Mouse (Mus musculus) CH12.LX (cell line): Measurements from ENCODE around the gene Dnajc2. TPM values are rescaled to one million over a fixed set of nuclear protein-coding genes. Genes with fewer than 3 reads are reported as not detected.
A peak's percentile ranks its signal among the peaks of the same experiment; 100 is the strongest.

Experiments used
- DNase-seq: peaks from one replicate; pipeline ENCODE4 v3.0.0-alpha.2; 2013; ENCODE audit errors: extremely low read depth
- H3K27ac ChIP-seq: 2 replicates; pipeline ENCODE4 v1.5.1; 2012; ENCODE audit warnings: low read depth, mild to moderate bottlenecking, control low read depth, moderate library complexity; ENCODE audit not compliant: insufficient read depth
- H3K27me3 ChIP-seq: replicated peaks from 2 replicates; pipeline ENCODE3; 2012; ENCODE audit warnings: inconsistent platforms
- H3K36me3 ChIP-seq, 2 experiments: replicated peaks in 1 of 2; 2 replicates each; pipeline versions ENCODE3 to v1.6.1; 2012; ENCODE audit warnings: inconsistent platforms in 1 of 2, low read length in 1 of 2, mild to moderate bottlenecking in 1 of 2, mixed read lengths in 1 of 2, moderate library complexity in 1 of 2; ENCODE audit not compliant: control insufficient read depth in 1 of 2, insufficient read depth in 1 of 2
- H3K4me1 ChIP-seq, 2 experiments: 2 replicates each; pipeline ENCODE4 v1.6.1; 2012; ENCODE audit warnings: inconsistent platforms in 1 of 2, moderate library complexity in 1 of 2; ENCODE audit not compliant: insufficient read depth in 2 of 2, control insufficient read depth in 1 of 2
- H3K4me2 ChIP-seq: 2 replicates; pipeline ENCODE4 v1.6.1; 2012; ENCODE audit warnings: low read depth, mild to moderate bottlenecking, control low read depth; ENCODE audit not compliant: poor library complexity, insufficient read depth, severe bottlenecking
- H3K4me3 ChIP-seq, 3 experiments: fragments of 150-350 bp in 1 of 3; sonication (generic) in 1 of 3; replicated peaks in 1 of 3; 2 replicates each; pipeline versions ENCODE3 to v1.5.1; 2011 to 2012; ENCODE audit warnings: low read depth in 2 of 3, low read length in 2 of 3, mild to moderate bottlenecking in 2 of 3, moderate library complexity in 2 of 3, control low read depth in 1 of 3, improper control_type of control experiment in 1 of 3, inconsistent platforms in 1 of 3, mixed read lengths in 1 of 3; ENCODE audit not compliant: poor library complexity in 1 of 3
- H3K79me2 ChIP-seq: replicated peaks from 2 replicates; pipeline ENCODE4 v1.6.1; 2012; ENCODE audit warnings: mild to moderate bottlenecking, moderate library complexity; ENCODE audit not compliant: control insufficient read depth, poor library complexity, insufficient read depth, severe bottlenecking; ENCODE audit errors: extremely low read depth
- H3K9ac ChIP-seq: 2 replicates; pipeline ENCODE4 v1.6.1; 2012; ENCODE audit warnings: low read depth, mild to moderate bottlenecking, control low read depth, moderate library complexity; ENCODE audit not compliant: insufficient read depth
- H3K9me3 ChIP-seq: replicated peaks from 2 replicates; pipeline ENCODE3; 2012; ENCODE audit warnings: low read length, inconsistent platforms, mixed read lengths
- BHLHE40 ChIP-seq: IDR thresholded peaks from 2 replicates; pipeline ENCODE4 v1.6.1; 2011; ENCODE audit warnings: mild to moderate bottlenecking, low read depth, low read length, improper control_type of control experiment
- CHD2 ChIP-seq: IDR thresholded peaks from 2 replicates; pipeline ENCODE4 v1.6.1; 2011; ENCODE audit warnings: low read length, improper control_type of control experiment
- IRF4 ChIP-seq: IDR thresholded peaks from 2 replicates; pipeline ENCODE4 v1.6.1; 2014; ENCODE audit warnings: low read depth, mild to moderate bottlenecking, inconsistent platforms, low read length, improper control_type of control experiment
- KAT2A ChIP-seq: IDR thresholded peaks from 2 replicates; pipeline ENCODE4 v1.6.1; 2012; ENCODE audit warnings: low read length, improper control_type of control experiment, inconsistent platforms; ENCODE audit not compliant: insufficient replicate concordance
- MAX ChIP-seq: IDR thresholded peaks from 2 replicates; pipeline ENCODE4 v1.6.1; 2011; ENCODE audit warnings: low read length, improper control_type of control experiment
- MAZ ChIP-seq: IDR thresholded peaks from 2 replicates; pipeline ENCODE4 v1.6.1; 2012; ENCODE audit warnings: low read depth, mild to moderate bottlenecking, inconsistent platforms, low read length, improper control_type of control experiment, moderate library complexity
- MEF2A ChIP-seq: IDR thresholded peaks from 2 replicates; pipeline ENCODE4 v1.6.1; 2014; ENCODE audit warnings: low read depth, mild to moderate bottlenecking, inconsistent platforms, low read length, improper control_type of control experiment, borderline replicate concordance
- MYC ChIP-seq: IDR thresholded peaks from 2 replicates; pipeline ENCODE4 v1.6.1; 2011; ENCODE audit warnings: low read depth, mild to moderate bottlenecking, improper control_type of control experiment, low read length
- NELFE ChIP-seq: IDR thresholded peaks from 2 replicates; pipeline ENCODE4 v1.6.1; 2011; ENCODE audit warnings: low read depth, low read length, improper control_type of control experiment
- PAX5 ChIP-seq: IDR thresholded peaks from 2 replicates; pipeline ENCODE4 v1.6.1; 2012; ENCODE audit warnings: low read length, inconsistent platforms, mixed read lengths
- POLR2AphosphoS2 ChIP-seq: IDR thresholded peaks from 2 replicates; pipeline ENCODE4 v1.6.1; 2011; ENCODE audit warnings: low read depth, low read length, improper control_type of control experiment
- TBP ChIP-seq: conservative IDR thresholded peaks from 2 replicates; pipeline ENCODE4 v1.6.1; 2011; ENCODE audit warnings: low read depth, low read length, improper control_type of control experiment
- ZKSCAN1 ChIP-seq: IDR thresholded peaks from 2 replicates; pipeline ENCODE4 v1.6.1; 2012; ENCODE audit warnings: low read depth, inconsistent platforms, low read length, improper control_type of control experiment, borderline replicate concordance
- dilution Hi-C: fragments of 300-500 bp; cut with MboI; formaldehyde crosslinking; loops from 2 replicates; pipeline ENCODE4 v1.14.3; 2020; ENCODE audit warnings: low sequenced_read_pairs; ENCODE audit not compliant: extremely low pct_unique_long_range_greater_than_20kb, extremely low pct_ligation_motif_present
- in situ Hi-C: fragments of 300-500 bp; cut with MboI; formaldehyde crosslinking; loops from 3 replicates; pipeline ENCODE4 v1.14.3; 2019; ENCODE audit warnings: low sequenced_read_pairs, low pct_ligation_motif_present, low pct_unique_long_range_greater_than_20kb, mixed read lengths
- polyA plus RNA-seq: library from polyadenylated mRNA; unstranded; fragments of >175 nt; gene quantifications from 2 replicates; pipeline ENCODE4 v1.2.1, GENCODE M21; 2012; ENCODE audit warnings: low read depth; ENCODE audit not compliant: insufficient read length
- total RNA-seq, 2 experiments: library from RNA; depleted of rRNA; stranded (reverse); fragments of 300-350 nt in 1 of 2; fragments of >200 nt in 1 of 2; gene quantifications; 2 replicates each; pipeline ENCODE4 v1.2.3; 2012 to 2014

Dnajc2 gene
- total and polyA plus RNA-seq, 3 experiments, result 79.2 to 242 (median 138) TPM

- peaks cover 2 to 8% of the 10 kb centered on the region in 2 experiments; a peak in 2 of 4 replicates for H3K4me1 ChIP-seq
- H3K27me3 ChIP-seq, result no peaks in the 10 kb centered on the region
- no peak overlapping the region for H3K4me2 ChIP-seq
- H3K9me3 ChIP-seq, result no peaks in the 10 kb centered on the region
- in situ Hi-C loops, result no loop called here
- no peak overlapping the region for H3K27ac ChIP-seq
- H3K36me3 ChIP-seq, result peaks cover 28 to 49% of the 10 kb centered on the region in 2 experiments
- H3K9ac ChIP-seq, result no peak overlapping the region
- no peak for TF ChIP-seq TBP
- TF ChIP-seq CHD2, result 0 out of 2 replicates have a peak, but pooled peaks have one; percentile 23
- no peak for TF ChIP-seq MAZ
- TF ChIP-seq POLR2AphosphoS2, result peak; percentile 22; the same call in 1 of the 2 replicates
- no peak for TF ChIP-seq NELFE
- no peak for TF ChIP-seq MYC
- TF ChIP-seq MAX, result no peak
- no peak for TF ChIP-seq ZKSCAN1
- dilution Hi-C loops, result no loop called here
- DNase-seq, result no peak
- H3K79me2 ChIP-seq, result no peaks in the 10 kb centered on the region
- H3K4me3 ChIP-seq, result no peak overlapping the region
These were observed 19.8 kb upstream of the Dnajc2 start for GRCm38 (mm10) chr5:21804837-21805236.

DNA sequence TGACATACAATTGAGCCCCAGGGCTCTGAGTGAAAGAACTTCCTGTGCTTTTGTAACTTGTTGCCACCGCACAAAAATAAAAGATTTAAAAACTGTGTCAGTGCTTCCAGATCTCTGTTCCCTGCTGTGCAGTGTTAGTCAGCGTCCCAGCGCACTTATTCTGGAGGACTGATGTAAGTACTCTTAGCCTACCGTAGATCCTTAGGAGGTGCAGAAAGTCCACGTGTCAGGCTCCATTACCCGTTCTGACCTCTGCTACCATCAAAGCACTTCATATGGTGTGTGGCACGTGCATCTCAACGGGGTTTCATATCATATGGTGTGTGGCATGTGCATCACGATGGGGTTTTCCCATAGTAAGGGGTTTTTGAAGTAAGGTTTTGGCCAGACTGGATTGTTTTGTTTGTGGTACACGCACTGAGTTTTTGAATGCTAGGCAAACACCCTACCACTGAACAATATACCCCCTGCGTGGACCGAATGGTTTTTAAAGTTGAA is 18.7 kb upstream of the Dnajc2 start:
- Histone ChIP-seq H3K27me3 (no peaks in the 10 kb centered on the region), H3K79me2 (no peaks in the 10 kb centered on the region), H3K4me3 (no peak overlapping the region), H3K9me3 (no peaks in the 10 kb centered on the region)
- DNase-seq, result peak; percentile 17
- TF ChIP-seq KAT2A, result no peak
- no peak for TF ChIP-seq PAX5
- TF ChIP-seq BHLHE40, result peak; percentile 94
- TF ChIP-seq, all 38 proteins: peak for 1
- Histone ChIP-seq H3K9ac (no peak overlapping the region), H3K27ac (no peak overlapping the region), H3K36me3 (peaks cover 36 to 60% of the 10 kb centered on the region in 2 experiments), H3K4me2 (no peak overlapping the region), H3K4me1 (peaks cover 2 to 8% of the 10 kb centered on the region in 2 experiments; a peak in 2 of 4 replicates)
- dilution Hi-C loops (no loop called here), in situ Hi-C loops (no loop called here)

DNA sequence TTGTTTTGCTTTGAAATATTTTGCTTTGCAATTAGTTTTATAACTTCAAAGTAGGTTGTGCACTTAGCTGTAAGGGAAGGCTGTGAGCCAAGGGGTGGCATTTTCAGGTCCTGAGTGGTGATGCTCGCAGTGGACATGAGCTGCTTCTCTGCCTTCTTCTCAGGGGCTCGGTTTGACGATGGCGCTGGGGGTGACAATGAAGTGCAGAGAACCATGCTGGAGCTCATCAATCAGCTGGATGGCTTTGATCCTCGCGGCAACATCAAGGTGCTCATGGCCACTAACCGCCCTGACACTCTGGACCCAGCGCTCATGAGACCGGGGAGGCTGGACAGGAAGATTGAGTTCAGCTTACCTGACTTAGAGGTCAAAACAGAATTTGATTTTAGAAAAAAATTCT is 17.9 kb upstream of the Dnajc2 start:
- Histone ChIP-seq H3K27ac (no peak overlapping the region), H3K4me2 (no peak overlapping the region), H3K9me3 (no peaks in the 10 kb centered on the region), H3K4me1 (peaks cover 2 to 8% of the 10 kb centered on the region in 2 experiments; a peak in 2 of 4 replicates), H3K79me2 (no peaks in the 10 kb centered on the region; the same call in 1 of the 2 replicates), H3K36me3 (peaks cover 40 to 65% of the 10 kb centered on the region in 2 experiments), H3K4me3 (no peak overlapping the region), H3K9ac (no peak overlapping the region), H3K27me3 (no peaks in the 10 kb centered on the region)
- DNase-seq, result no peak
- dilution Hi-C loops (no loop called here), in situ Hi-C loops (no loop called here)
- TF ChIP-seq MEF2A (no peak), IRF4 (no peak)
